Mouse (Mus musculus) stomach, embryonic 16.5 days (tissue): ENCODE measurements around the gene Tmem47. TPM values are rescaled to one million over a fixed set of nuclear protein-coding genes. Genes with fewer than 3 reads are reported as not detected.

Experiments
- ATAC-seq: fragments of 200-750 bp; cut with Nextera tagmentation; 2 replicates; pipeline ENCODE4 v1.8.0; 2017; ENCODE audit warnings: moderate number of reproducible peaks, moderate TSS enrichment; ENCODE audit not compliant: insufficient read depth, low FRiP score
- H3K27ac ChIP-seq: fragments of 300-500 bp; sonication (generic); 2 replicates; pipeline ENCODE4 v1.5.1; 2014; ENCODE audit warnings: low read length
- H3K27me3 ChIP-seq: fragments of 300-500 bp; sonication (generic); 2 replicates; pipeline ENCODE4 v1.6.1; 2014; ENCODE audit warnings: low read length, control low read depth, mixed read lengths; ENCODE audit not compliant: control insufficient read depth, insufficient read depth
- H3K36me3 ChIP-seq: fragments of 300-500 bp; sonication (generic); 2 replicates; pipeline ENCODE4 v1.6.1; 2014; ENCODE audit warnings: low read length; ENCODE audit not compliant: control insufficient read depth, insufficient read depth
- H3K4me1 ChIP-seq: fragments of 300-500 bp; sonication (generic); 2 replicates; pipeline ENCODE4 v1.6.1; 2014; ENCODE audit warnings: low read length, control low read depth, mixed read lengths; ENCODE audit not compliant: control insufficient read depth, insufficient read depth
- H3K4me2 ChIP-seq: fragments of 300-500 bp; sonication (generic); 2 replicates; pipeline ENCODE4 v1.6.1; 2014; ENCODE audit warnings: low read depth, low read length, mixed read lengths
- H3K4me3 ChIP-seq: fragments of 300-500 bp; sonication (generic); replicated peaks from 2 replicates; pipeline ENCODE4 v1.5.1; 2014; ENCODE audit warnings: mild to moderate bottlenecking, low read length
- H3K9ac ChIP-seq: fragments of 300-500 bp; sonication (generic); 2 replicates; pipeline ENCODE4 v1.6.1; 2014; ENCODE audit warnings: low read length
- H3K9me3 ChIP-seq: fragments of 300-500 bp; sonication (generic); replicated peaks from 2 replicates; pipeline ENCODE4 v1.6.1; 2016; ENCODE audit warnings: low read length, control low read depth; ENCODE audit not compliant: control insufficient read depth
- WGBS: fragments of 180-500 bp; shearing (Covaris S2); extraction: QIAGEN DNeasy Blood & Tissue Kit; methylation state at CpG from one replicate; pipeline ENCODE4 v1.1.7; 2014; 5-methylcytosine and 5-hydroxymethylcytosine counted together
- polyA plus RNA-seq: library from polyadenylated mRNA; unstranded; fragments of >200 nt; fragmentation: Nextera tagmentation; extraction: Ambion mirVana; gene quantifications from 2 replicates; pipeline ENCODE4 v1.2.1, GENCODE M21; 2015

The Tmem47 gene
- polyA plus RNA-seq, 1 experiment from 2014 or later, result 17.5 TPM

DNA sequence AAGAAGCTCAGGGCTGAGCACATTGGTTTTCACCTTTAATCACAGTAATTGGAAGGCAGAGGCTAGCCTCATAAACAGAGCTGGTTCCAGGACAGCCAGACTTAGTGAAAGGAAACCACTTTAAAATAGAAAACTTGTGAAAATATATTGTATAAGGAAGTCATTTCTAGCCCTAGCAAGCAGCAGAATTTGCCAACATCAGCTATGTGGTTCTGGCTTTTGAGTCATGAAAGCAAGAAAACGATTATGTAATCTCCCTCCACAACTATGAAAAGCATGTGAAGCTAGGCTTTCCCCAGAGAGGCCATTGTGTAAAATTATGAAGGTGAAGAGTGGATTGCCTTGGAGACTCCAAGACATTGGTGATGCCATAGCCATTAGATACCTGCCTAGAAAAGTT lies 76.9 kb downstream of the Tmem47 start:
- Histone ChIP-seq H3K9ac (no peak overlapping the region), H3K4me3 (no peak overlapping the region), H3K9me3 (no peaks in the 10 kb centered on the region), H3K4me1 (no peaks in the 10 kb centered on the region), H3K27ac (no peak overlapping the region), H3K4me2 (no peak overlapping the region), H3K36me3 (no peaks in the 10 kb centered on the region), H3K27me3 (no peaks in the 10 kb centered on the region)
- 57% methylated on average over 1 of the region's 1 CpGs for WGBS
- no peak for ATAC-seq
